Mouse (Mus musculus) c-Kit-positive CD71-positive TER-119-negative erythroid progenitor cells, embryonic 14.5 days (primary cell): ENCODE measurements at regions not wholly inside any gene's neighbourhood (a gene's known extent, or its start where the extent isn't known, plus 50 kb on each side); places are given as distances from the start of the nearest gene placed in this dataset.
"Not testable (repeated sequence)": the region's sequence is repeated elsewhere in the genome, so short reads cannot be mapped to it uniquely, and the experiment has no call there.

Source experiments
- DNase-seq: peaks from one replicate; pipeline ENCODE4 v3.0.0-alpha.2; 2013; ENCODE audit warnings: low read depth

DNA sequence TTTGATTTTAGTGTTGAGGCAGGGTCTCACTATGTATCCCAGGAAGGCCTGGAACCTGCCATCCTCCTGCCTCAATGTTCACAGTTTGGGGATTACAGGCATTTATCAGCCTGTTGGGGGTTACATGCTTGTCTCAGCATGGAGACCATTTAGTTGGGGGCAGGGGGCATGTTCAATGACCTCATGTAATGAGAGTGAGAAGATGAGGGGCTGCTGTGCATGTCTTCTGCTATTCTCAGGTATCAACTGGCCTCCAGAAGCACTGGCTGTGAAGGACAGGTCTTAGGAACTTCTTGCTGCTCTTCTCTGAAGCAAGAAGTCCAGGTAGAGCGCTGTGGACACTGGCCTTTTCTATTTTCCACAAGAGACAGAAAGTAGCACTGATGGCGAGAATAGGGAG lies 350.9 kb downstream of the Plekhb2 start:
- DNase-seq, result no peak

DNA sequence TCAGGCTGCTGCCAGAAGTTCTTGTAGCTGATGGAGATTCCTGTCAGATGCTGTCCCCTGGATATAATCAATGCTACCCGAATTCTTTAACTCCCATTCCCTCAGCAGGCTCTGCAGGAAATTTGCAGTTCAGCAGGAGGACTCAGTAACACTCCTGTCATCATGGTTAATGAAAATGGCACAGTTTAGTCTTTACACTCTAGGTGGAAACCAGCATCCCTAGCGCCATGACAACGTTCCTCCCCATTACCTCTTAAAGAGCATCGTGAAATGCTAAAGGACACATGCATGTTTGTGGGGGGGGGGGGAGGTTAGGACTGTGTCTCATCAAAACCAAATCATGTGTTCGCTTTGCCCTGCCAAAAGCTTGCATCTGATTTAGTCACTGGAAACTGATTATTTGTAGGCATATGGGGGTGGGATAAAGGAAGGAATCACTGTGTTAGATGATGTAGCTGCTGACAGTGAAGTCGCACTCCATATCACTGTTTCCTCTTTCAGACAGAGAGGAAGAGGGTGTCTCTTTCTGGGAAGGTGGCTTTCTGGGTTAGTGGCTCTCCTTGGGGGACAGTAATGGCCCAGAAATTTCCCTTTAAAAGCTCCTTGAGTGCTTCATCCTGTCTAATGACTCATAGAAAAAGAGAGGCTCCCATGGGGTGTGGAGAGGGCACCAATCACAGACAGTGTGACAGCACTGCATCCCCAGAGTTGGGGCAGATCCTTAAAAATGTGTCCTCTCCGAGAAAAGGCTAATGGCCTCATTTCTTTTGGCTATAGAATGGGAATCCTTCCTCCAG lies 351.5 kb downstream of the Plekhb2 start:
- DNase-seq, result no peak

DNA sequence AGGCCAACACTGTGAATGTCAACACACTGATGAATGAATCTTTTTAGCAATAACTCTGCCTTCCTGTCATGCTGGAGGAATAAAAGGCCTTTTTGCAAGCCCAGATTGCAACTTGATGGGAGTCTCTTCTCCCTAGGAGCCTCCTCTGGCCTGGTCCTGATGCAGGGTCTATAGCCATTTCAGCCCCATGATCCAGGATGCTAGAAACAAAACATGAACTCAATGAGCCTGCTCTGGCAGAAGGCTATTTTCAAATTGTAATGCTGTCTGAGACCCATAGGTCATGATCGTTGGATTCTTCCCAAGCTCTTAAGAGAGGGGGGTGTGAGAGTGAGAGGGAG lies 352.1 kb downstream of the Plekhb2 start:
- no peak for DNase-seq

DNA sequence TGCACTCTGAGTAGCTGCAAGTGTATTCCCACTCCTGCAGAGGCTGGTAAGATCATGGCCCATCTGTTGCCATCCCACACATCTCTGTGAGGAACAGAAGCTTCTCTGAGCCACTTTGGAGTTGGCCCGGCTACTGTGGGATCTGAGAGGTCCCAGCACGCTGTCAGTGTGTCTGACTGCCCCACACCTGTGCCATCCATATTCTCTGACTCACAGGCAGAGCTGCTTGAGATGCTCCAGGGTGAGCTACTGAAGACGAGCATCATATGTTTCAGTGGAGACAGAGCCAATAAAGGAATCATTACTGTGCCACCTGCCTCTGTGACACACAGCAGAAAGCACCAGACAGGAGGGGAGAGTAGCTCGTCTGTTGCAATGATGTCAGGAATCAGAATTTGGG lies 352.8 kb downstream of the Plekhb2 start:
- no peak for DNase-seq

DNA sequence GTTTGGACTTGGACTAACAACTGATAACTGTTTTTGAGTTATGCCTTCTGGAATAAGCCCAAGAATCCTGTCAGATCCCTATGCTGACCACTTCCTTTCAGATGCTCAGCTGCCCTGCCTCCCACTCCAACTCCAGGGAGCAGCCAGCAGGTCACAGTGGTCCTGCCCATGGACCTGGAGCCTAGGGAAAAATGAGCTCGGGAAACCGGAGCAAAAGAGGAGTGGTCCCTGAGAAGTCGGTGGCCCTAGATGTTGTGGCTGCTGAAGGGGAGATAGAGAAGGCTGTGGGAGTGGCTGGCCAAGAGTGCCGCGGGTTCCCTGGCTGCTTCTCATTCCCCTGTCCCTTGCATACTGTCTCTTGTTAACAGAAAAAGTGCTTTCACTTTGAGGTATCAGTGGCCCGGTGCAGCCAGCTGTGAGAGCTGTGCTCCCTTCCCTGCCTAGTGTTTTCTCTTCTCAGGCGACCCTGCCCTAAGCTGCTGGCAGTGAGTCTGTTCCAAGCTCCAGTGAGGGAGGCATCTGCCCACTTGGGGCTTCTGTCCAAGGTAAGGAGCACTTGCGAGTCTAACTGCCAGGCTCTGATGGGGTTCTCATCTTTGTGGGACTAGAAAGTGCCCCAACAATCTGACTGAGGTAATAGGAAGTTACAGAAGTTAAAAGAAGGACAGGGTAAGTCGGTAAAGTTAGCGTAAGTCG lies 357.2 kb downstream of the Plekhb2 start:
- DNase-seq, result no peak

DNA sequence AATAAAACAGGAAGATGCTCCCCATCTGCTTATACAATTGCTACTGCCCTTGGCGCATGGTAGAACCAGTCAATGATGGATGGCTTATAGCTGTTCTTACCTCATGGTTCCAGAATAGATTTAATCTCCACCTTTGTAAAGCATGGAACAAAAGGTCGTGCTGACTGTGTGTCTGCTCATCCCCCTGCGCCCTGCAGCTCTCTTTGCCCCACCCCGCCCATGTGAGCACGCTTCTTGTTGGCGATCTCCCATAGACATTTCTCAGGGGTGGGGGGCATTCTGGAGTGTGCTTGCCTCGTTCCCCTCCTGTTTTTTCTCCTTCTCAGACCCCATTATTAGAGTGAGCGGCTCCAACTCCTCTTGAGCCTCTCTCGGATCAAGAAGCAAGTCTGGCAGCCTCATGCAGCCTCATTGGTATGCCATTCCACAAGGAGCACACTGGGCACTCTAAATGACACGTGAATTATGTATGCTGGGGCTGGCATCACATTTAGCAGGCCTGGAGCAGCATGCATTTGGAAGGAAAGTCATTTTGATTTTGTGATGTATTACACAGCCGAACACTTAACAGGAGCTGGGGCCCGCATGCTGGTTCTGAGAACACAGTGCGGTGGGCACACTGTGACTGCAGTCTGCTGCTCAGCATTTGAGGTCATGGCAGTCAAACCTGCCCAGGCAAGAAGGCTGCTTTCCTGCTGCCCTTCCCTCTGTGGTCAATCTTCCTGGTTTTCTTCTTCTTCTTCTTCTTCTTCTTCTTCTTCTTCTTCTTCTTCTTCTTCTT lies 362.5 kb downstream of the Plekhb2 start:
- DNase-seq, result no peak

DNA sequence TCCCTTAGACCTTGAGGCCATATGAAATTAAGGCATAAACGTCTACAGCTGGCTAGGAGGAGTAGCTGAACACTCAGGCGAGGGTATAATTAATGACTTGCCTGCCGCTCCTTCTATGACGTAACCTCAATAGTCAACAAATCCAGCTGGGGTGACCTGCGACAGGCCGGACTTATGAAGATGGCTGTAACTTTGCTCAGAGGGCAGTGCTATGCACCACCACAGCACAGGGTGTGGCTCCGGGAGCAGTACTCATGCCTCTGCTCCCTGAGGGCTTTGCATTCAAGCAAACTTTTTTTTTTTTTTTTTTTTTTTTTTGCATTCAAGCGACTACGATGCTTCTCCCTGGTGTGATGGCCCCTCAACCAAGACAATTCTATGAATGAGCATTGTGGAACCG lies 364.1 kb downstream of the Plekhb2 start:
- no peak for DNase-seq

DNA sequence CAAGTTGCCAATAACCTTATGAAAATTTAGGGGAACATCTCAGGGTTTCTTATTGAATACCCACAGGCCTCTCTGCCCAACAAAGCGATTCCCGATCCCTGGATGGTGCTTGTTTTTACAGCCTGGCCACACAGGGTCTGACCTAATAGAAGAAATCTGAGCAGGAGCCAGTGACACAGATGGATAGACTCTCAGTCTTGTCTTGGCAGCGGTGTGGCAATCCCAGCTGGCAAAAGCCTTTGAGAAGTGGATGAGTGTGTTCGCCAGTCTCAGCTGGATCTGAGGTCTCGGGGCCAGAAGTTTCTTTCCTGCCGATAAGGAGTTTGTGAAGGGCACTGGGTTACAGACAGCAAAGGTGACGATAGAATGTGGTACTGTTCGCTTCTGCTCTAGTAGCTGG lies 366.6 kb downstream of the Plekhb2 start:
- DNase-seq, result no peak

DNA sequence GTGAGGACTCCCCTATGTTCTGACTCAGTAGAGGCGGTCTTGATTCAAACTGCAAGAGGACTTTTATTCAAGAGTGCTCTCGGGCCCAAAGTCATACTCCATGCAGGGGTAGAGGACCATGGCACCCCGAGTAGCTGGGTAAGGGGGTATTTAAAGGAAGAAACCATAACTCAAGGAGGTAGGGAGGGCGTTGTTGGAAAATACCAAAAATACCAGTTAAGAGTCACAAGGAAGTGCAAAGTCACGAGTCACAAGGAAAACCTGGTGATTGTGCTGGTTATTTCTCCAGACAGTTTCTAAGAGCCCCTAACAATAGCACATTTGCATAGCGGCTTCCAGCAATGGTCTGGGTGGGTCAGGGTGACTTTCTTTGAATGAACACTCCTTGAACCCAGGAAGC lies 370.4 kb downstream of the Plekhb2 start:
- not testable (repeated sequence) for DNase-seq

DNA sequence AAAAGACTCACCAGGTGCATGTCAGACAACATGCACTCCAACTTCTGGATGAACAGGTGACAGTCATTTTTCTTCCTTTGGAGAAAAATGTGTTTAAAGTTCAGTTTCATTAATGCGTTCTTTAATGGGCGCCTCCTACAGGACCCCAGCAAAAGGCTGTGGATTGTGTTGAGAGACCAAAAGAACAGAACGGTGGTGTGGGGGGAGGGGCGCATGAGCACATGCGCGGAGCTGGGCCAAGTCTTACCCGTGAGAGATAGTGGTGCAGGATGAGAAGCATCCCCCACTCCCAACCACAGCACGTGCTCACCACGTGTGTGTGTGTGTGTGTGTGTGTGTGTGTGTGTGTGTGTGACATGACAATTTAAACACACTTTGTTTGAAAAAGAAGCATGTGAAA lies 371.0 kb downstream of the Plekhb2 start:
- DNase-seq, result no peak

DNA sequence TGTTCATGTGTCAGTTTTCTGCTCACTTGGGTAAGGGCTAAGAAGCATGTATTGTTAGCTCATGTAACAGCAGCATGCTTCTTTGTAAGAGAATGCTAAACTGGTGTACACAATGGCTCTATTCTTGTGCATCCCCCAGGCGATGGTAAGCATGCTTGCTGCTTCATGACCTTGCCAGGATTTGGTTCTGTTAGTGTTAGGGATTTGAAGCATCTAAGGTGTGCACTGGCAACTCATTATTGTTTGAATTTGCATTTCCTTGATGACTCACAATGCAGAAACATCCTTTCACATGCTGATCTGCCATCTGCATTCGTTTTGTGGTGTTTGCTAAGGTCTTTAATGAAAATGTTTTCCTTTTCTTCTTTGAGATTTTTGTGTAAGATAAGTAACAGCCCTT lies 382.8 kb downstream of the Plekhb2 start:
- DNase-seq, result no peak

DNA sequence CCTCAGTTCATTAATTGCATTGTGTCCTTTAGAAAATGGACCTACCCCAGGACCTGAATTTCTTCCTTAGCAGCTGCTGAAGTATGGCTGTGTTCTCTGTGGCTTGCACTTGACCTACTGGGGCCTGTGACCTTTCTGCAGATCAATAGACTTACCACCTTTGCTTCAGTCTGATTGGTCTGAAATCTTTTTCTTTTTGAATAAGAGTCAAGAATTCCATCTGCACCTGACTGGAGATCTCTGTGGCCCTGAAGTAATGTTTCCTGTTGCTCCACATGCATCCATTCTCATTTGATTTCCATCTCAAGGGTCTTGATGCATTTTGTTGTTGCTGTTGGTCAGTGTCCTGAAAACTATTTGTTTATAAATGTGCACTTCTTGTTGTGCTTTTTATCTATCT lies 388.4 kb downstream of the Plekhb2 start:
- DNase-seq, result no peak

DNA sequence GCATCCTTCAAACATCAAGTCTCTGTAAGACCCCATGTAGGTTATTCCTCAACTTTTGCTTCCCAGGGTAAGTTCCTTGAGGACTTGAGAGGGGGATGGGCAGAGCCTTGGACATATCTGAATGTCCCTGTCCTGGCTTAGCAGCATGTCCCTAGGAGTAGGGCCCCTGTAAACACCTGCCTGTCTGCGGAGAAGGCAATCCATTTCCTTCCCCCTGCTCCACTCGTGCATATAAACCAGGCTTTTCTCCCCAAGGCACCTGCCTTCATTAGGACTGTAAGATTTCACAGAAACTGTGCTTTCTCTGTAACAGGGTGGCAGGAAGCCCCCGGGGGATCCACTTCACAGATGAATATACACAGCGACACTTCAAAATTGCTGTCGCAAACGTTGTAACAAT lies 393.1 kb downstream of the Plekhb2 start:
- no peak for DNase-seq

DNA sequence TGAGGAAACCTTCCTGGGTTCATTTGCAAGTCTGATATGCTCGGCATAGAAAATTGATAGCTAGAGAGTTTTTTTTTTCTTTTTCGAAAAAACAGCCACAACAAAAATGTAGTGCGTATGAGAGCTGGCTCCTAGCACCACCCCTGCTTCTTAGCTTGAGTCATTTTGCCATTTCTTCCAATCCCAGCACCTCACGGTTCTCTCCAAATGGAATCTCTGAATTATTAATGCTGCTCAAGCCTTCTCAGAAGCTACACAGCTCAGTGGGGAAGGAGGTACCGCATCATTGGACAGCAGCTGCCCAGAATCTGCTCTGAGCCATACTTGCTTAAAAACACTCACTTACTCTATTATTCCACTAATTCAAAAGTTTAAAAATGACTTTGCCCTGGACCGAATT lies 393.6 kb downstream of the Plekhb2 start:
- DNase-seq, result no peak

DNA sequence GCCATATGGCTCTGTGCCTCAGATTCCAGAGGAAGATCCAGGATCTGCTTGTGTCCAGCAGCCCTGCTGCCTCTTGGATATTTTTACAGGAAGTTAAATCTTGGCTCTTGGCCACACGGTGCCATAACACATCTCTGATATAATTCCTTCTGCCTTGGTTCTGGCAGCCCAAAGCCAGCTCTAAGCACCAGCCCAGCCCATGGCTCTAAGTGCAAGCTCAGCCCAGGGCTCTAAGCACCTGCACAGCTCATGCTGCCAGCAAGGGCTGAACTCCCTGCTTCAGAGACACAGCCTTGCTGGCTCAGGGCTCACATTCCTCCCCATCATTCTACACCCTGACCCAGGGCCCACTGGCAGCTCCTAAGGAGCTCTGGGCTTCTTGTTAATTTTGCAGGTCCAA lies 415.3 kb downstream of the Plekhb2 start:
- no peak for DNase-seq

DNA sequence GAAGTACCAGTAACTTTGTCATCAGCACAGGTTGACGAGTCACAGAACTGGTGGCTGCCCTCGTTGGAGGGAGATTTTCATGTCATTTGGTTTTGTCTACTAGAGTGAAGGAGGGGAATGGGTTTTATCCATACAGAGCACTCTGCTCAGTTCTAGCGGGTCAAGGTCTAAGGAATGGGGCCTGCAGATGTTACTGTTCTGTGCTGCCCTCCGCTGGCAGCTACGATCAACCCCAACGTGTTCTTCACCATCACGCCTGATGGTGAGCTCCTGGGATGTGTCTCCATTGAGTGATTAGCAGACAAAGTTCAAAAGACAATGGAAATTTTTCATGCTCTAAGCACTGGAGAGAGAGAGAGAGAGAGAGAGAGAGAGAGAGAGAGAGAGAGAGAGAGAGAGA lies 416.9 kb downstream of the Plekhb2 start:
- DNase-seq, result no peak

DNA sequence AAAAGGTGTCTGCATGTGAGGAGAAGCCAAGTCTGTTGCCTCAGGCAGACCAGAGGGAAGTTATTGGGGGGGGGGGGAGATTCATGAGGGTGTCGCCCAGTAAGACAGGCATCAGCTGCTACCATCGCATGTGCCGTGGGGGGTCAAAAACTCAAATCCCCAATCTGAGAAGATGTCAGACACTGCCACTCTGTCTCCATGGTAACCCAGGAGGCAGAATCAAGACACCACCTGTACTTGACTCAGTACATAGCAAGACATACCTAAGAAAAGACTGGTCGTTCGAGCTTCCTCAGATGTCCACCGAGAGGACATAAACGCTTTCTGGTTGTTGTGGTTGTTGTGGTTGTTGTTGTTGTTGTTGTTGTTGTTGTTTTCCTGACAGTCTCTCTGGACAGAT lies 418.1 kb downstream of the Plekhb2 start:
- no peak for DNase-seq

DNA sequence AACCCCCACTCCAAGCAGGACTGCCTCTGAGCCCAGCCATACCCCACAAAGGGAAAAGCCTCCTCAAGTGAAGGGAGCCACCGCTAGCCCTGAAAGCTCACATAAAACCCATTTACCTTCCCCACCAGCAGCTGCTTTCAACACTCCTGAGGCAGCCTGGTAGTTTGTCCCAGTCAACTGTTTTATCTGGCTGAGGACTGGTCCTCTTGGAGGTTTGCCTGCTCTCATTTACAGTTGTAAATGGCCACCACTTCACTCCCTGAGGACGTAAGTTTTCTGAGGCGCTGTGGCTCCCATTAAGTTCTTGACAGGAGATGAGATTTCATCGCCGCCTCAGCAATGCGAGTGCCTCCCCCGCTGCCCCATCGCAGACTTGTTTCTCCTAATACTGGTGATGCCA lies 425.2 kb downstream of the Plekhb2 start:
- no peak for DNase-seq
